Mouse (Mus musculus) C2C12 (cell line): ENCODE measurements around the gene Rell1.

Experiments used
- CTCF ChIP-seq: IDR thresholded peaks from one replicate; pipeline ENCODE4 v1.5.1; 2011; ENCODE audit not compliant: control insufficient read depth, insufficient read depth, insufficient read length
- FOSL1 ChIP-seq: IDR thresholded peaks from one replicate; pipeline ENCODE4 v1.8.0; 2011; ENCODE audit warnings: mild to moderate bottlenecking, low read length; ENCODE audit not compliant: poor library complexity, insufficient read depth, severe bottlenecking
- MAX ChIP-seq: IDR thresholded peaks from one replicate; pipeline ENCODE4 v1.6.1; 2011; ENCODE audit warnings: mild to moderate bottlenecking, control low read depth
- MYOG ChIP-seq: IDR thresholded peaks from one replicate; pipeline ENCODE4 v1.6.1; 2011; ENCODE audit not compliant: control insufficient read depth, insufficient read length; ENCODE audit errors: extremely low read depth
- USF1 ChIP-seq: IDR thresholded peaks from one replicate; pipeline ENCODE4 v1.6.1; 2011; ENCODE audit warnings: low read depth, mild to moderate bottlenecking, control low read depth, moderate library complexity

- TF ChIP-seq FOSL1 (no peak), CTCF (no peak), USF1 (no peak), MAX (no peak), MYOG (no peak)
Observed at GRCm38 (mm10) chr5:63957607-63958006, 11.1 kb downstream of the Rell1 start.
